Mouse (Mus musculus) olfactory bulb, adult 2 months (tissue): ENCODE data around the gene Nadsyn1.

Source experiments
- CTCF ChIP-seq: fragments of 200-500 bp; IDR thresholded peaks from 2 replicates; pipeline ENCODE4 v1.5.1; 2012; ENCODE audit warnings: low read depth, mild to moderate bottlenecking, low read length, moderate library complexity; ENCODE audit not compliant: insufficient read depth
- POLR2A ChIP-seq: fragments of 200-500 bp; IDR thresholded peaks from 2 replicates; pipeline ENCODE4 v1.6.1; 2012; ENCODE audit warnings: mild to moderate bottlenecking, low read depth, low read length, moderate library complexity; ENCODE audit not compliant: insufficient read depth

GRCm38 (mm10) chr7:143800770-143801169 is 21.9 kb downstream of the Nadsyn1 start:
- TF ChIP-seq CTCF: no peak
- TF ChIP-seq POLR2A: no peak
